Mouse (Mus musculus) right cerebral cortex, postnatal 4 days (tissue): ENCODE results near the gene Tmem237.

ENCODE experiments used
- DNase-seq: peaks from one replicate; pipeline ENCODE4 v3.0.0-alpha.2; 2022

Gene Tmem237

DNA sequence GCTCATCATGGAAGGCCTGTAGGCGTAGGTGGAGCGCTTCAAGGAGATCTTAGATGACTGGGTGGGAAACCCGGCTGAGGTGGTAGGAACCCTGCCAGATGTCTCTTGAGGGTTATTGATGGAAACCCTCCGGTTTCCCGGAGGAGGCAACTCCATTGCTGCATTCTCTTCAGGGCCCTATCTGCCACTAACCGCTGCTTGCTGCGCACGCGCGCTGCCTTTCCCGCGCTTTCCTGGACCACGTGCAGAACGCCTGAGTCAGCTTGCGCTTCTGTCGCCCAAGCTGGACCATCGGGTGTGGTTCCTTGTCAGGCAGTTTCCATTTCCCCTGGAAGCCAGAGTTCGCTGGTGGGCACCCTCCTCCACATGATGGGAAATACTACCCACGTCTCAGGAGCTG is 25.5 kb downstream of the Tmem237 start, which contains the start of gene C2cd6:
Gene C2cd6, minus strand, starts transcription at position 196 of the 400 bp plus-strand sequence.
- DNase-seq: no peak

- no peak for DNase-seq
These were observed 49.3 kb downstream of the Tmem237 start for GRCm38 (mm10) chr1:59070867-59071266.

DNA sequence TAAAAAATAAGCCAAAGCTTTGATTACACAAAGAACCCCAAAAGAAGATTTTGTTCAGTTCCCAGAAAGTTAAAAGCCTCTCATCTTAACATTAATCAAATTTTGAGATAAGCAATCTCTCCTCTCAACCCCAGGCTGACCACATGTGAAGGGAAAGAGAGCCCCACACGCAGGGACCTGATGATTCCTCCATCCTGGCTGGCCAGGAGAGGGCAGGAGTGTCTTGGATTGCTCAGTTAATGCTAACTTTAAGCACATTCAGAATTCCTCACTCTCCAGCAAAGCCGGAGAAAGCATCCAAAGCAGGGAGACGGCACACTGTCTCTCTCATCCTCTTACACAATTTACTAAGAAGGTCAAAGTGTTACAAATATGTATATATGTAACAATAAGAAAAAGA is 52.2 kb downstream of the Tmem237 start:
- peak; percentile 22 for DNase-seq

DNA sequence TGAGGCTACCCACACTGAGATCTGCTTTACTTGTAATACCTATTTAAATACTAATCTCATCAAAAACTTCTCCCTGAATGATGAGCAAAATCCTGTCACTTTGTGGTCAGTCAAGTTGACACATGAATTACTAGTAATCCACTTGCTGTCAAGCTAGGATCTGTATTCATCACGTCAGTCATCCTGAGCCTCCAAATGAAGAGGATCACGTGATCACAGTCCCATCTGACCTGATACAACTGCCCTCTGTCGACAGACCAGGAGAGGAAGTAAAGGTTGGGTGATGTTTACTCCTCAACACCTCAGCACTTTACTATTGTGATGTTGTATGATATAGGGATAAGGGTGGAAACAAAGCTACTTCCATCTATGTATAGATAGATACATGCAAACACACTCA is 56.5 kb downstream of the Tmem237 start:
- DNase-seq: no peak

DNA sequence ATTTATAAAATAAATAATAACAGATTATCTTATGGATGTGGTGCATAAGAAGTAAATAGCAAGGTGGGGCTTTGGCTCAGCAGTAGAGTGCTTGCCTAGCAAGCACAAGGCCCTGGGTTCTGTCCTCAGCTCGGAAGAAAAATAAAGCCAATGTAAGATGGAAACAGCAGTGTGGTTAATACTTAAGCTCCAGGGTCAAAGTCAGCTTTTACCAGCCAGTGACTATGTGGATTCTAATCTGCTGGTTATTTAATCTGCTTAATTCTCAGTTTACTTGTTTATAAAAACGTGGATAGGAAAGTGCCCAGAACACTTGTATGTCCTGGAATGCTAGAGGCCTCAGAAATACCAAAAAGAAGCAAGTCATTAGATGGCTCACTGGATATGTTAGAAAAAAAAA is 63.3 kb downstream of the Tmem237 start:
- DNase-seq: no peak

GRCm38 (mm10) chr1:59051306-59051705 is 68.9 kb downstream of the Tmem237 start:
- no peak for DNase-seq
